Mouse (Mus musculus) gastrocnemius, postnatal 25 days (tissue): ENCODE measurements at regions not wholly inside any gene's neighbourhood (a gene's known extent, or its start where the extent isn't known, plus 50 kb on each side); places are given as distances from the start of the nearest gene placed in this dataset.
A peak's percentile ranks its signal among the peaks of the same experiment; 100 is the strongest.

Experiments used
- DNase-seq: peaks from one replicate; pipeline ENCODE4 v3.0.0; 2022

GRCm38 (mm10) chr3:101161941-101162531 lies 52.0 kb upstream of the Ptgfrn start:
- peak; percentile 73 for DNase-seq

- DNase-seq: no peak
These were observed 51.4 kb upstream of the Ptgfrn start for GRCm38 (mm10) chr3:101161421-101161940.
